Mouse (Mus musculus) neural tube, embryonic 13.5 days (tissue): ENCODE measurements around the gene Xpo6. TPM values are rescaled to one million over a fixed set of nuclear protein-coding genes. Genes with fewer than 3 reads are reported as not detected.

Experiments
- ATAC-seq: fragments of 200-750 bp; cut with Nextera tagmentation; 2 replicates; pipeline ENCODE4 v1.8.0; 2017; ENCODE audit warnings: low read depth, mild to moderate bottlenecking, moderate TSS enrichment, moderate library complexity
- H3K27ac ChIP-seq: fragments of 300-500 bp; sonication (generic); replicated peaks from 2 replicates; pipeline ENCODE4 v1.5.1; 2015; ENCODE audit warnings: moderate library complexity, mild to moderate bottlenecking, inconsistent platforms
- H3K27me3 ChIP-seq: fragments of 300-500 bp; sonication (generic); 2 replicates; pipeline ENCODE4 v1.6.1; 2015; ENCODE audit warnings: mild to moderate bottlenecking, inconsistent platforms
- H3K36me3 ChIP-seq: fragments of 300-500 bp; sonication (generic); 2 replicates; pipeline ENCODE4 v1.6.1; 2015; ENCODE audit warnings: mild to moderate bottlenecking, inconsistent platforms
- H3K4me1 ChIP-seq: fragments of 300-500 bp; sonication (generic); replicated peaks from 2 replicates; pipeline ENCODE4 v1.6.1; 2015; ENCODE audit warnings: inconsistent platforms
- H3K4me2 ChIP-seq: fragments of 300-500 bp; sonication (generic); 2 replicates; pipeline ENCODE4 v1.6.1; 2015; ENCODE audit warnings: inconsistent platforms, mild to moderate bottlenecking, moderate library complexity
- H3K4me3 ChIP-seq: fragments of 300-500 bp; sonication (generic); 2 replicates; pipeline ENCODE4 v1.5.1; 2015; ENCODE audit warnings: mild to moderate bottlenecking, inconsistent platforms
- H3K9ac ChIP-seq: fragments of 300-500 bp; sonication (generic); 2 replicates; pipeline ENCODE4 v1.6.1; 2015; ENCODE audit warnings: moderate library complexity, mild to moderate bottlenecking, inconsistent platforms
- H3K9me3 ChIP-seq: fragments of 300-500 bp; sonication (generic); 2 replicates; pipeline ENCODE4 v1.6.1; 2016; ENCODE audit warnings: inconsistent platforms
- WGBS: fragments of 180-500 bp; shearing (Covaris S2); methylation state at CpG from one replicate; pipeline ENCODE4 v1.1.7; 2015; 5-methylcytosine and 5-hydroxymethylcytosine counted together
- polyA plus RNA-seq: library from polyadenylated mRNA; unstranded; fragments of >200 nt; fragmentation: Nextera tagmentation; extraction: Ambion mirVana; gene quantifications from 2 replicates; pipeline ENCODE4 v1.2.1, GENCODE M21; 2015

The Xpo6 gene
- polyA plus RNA-seq, 1 experiment from 2014 or later: 47.8 TPM

DNA sequence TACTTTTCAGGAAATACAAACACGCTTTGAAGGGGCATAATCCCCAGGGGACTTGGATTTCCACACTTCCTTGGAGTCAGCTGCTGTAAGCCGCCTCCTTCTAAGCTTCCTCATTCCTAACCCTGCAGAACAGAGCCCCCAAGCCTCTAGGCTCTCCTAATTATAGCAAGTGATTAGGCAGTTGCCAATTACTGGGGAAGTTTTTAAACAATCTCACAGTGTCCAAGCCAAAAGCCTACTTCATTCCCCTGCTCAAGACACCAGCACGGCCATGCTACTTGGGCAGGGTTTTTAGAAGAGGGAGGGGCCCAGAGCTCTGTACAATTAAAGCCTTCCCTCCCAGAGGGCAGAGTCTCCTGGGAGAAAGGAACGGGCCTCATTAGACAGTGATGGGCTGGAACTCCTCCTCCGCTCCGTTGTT lies 114.0 kb downstream of the Xpo6 start:
- no peak for ATAC-seq
- WGBS: 19% methylated on average over 6 of the region's 6 CpGs
- Histone ChIP-seq H3K9ac (0 out of 2 replicates have a peak overlapping the region, but pooled peaks have one; percentile 12), H3K27ac (no peak overlapping the region), H3K4me3 (no peak overlapping the region), H3K9me3 (0 out of 2 replicates have a peak, but pooled peaks cover 5% of the 10 kb centered on the region), H3K4me1 (peaks cover 46% of the 10 kb centered on the region), H3K4me2 (no peak overlapping the region), H3K27me3 (peaks cover 37% of the 10 kb centered on the region), H3K36me3 (no peaks in the 10 kb centered on the region)

DNA sequence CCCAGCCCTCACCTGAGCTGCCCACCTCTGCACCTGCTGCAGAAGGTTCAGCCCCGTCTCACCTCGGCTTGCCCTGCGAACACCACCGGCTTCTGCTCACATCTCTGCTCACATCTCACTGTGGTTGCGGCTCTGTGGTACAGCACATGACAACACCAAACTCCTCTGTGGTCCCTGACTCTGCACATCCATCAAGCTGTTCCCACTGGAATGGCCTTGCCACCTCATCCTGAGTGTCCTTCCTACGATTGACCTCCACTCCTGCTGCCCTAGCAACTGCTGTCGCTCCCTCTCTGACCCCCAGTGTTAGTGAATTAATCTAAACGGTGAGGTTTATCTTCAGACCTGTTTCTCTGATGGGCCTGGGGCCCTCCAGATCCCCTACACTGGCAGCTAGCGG lies 115.1 kb downstream of the Xpo6 start:
- ATAC-seq: no peak
- Histone ChIP-seq H3K4me2 (no peak overlapping the region), H3K36me3 (no peaks in the 10 kb centered on the region), H3K27me3 (peaks cover 49% of the 10 kb centered on the region), H3K4me1 (peaks cover 54% of the 10 kb centered on the region), H3K9me3 (no peaks in the 10 kb centered on the region), H3K4me3 (no peak overlapping the region), H3K27ac (no peak overlapping the region), H3K9ac (no peak overlapping the region)
- 90% methylated on average over 9 of the region's 9 CpGs for WGBS

GRCm38 (mm10) chr7:126083980-126084348 lies 116.3 kb downstream of the Xpo6 start:
- H3K27me3 ChIP-seq: peaks cover 59% of the 10 kb centered on the region
- H3K4me1 ChIP-seq: peaks cover 54% of the 10 kb centered on the region
- H3K27ac ChIP-seq: no peak overlapping the region
- WGBS: 16% methylated on average over 4 of the region's 4 CpGs
- no peak for ATAC-seq
- H3K9me3 ChIP-seq: no peaks in the 10 kb centered on the region
- H3K4me3 ChIP-seq: no peak overlapping the region
- no peak overlapping the region for H3K4me2 ChIP-seq
- no peaks in the 10 kb centered on the region for H3K36me3 ChIP-seq
- H3K9ac ChIP-seq: no peak overlapping the region

DNA sequence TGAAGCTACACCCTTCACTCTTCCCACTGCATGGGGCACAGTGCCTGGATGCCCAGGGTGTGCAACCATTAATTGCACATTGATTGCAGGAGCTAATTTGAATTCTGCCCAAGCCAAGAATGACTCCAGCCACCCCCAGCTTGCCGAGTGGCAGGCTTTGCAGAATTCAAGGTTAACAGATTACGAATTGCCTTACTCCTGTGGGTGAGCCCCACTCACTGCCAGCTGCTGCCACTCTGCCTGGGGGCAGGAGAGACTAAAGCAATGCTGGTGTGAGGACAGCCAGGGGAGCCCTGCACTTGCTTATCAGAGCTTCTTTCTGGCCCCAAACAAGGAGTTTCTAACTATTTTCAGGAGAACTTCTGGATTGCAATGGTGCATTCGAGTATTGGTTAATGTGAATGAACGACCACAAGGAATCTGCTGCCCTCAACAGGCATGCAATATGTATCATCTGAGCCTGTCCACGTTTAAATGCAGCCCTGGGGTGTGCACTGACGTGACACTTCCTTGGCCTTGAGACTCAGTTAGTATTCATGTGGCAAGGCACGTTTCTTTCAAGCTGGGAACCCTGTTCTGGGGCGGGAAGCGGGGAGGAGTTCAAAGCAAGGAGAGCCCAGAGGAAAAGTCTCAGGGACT lies 116.8 kb downstream of the Xpo6 start:
- Histone ChIP-seq H3K27ac (no peak overlapping the region), H3K4me2 (no peak overlapping the region; the same call in 1 of the 2 replicates), H3K9ac (no peak overlapping the region), H3K36me3 (no peaks in the 10 kb centered on the region), H3K4me1 (peaks cover 54% of the 10 kb centered on the region), H3K27me3 (peaks cover 60% of the 10 kb centered on the region), H3K4me3 (no peak overlapping the region), H3K9me3 (no peaks in the 10 kb centered on the region)
- ATAC-seq: no peak
- 13% methylated on average over 9 of the region's 9 CpGs for WGBS

DNA sequence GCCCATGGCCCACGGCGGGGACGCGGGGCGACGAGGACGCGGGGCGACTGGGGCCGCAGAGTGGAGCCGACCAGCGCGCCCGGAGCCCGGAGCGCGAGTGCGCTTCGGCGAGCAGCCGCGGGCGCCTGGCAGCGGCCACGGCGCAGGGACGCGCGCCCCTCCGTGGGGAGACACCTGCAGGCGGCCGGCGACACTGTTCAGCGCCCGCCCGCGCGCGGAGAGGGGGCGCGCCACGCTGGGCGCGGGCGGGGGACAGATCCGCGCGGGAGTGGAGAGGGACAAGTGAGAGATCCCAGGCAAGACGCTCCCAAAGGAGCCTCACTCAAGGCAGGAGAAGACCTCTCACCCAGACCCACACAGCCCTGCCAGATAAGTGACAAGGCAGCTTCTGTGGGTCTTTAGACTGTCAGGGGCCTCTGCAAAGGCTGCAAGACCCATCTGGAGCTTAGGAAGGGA lies 118.0 kb downstream of the Xpo6 start, which contains the start of gene Gsg1l:
Gsg1l (minus strand) TSS at position 126 of the 456 bp plus-strand sequence.
- 0% methylated on average over 38 of the region's 49 CpGs for WGBS
- peaks cover 64% of the 10 kb centered on the region for H3K27me3 ChIP-seq
- peaks cover 53% of the 10 kb centered on the region for H3K4me1 ChIP-seq
- peak; percentile 64 for ATAC-seq
- H3K9ac ChIP-seq: peak within 1 kb of the TSS; percentile 81
- H3K4me3 ChIP-seq: peak within 1 kb of the TSS; percentile 69
- H3K36me3 ChIP-seq: no peaks in the 10 kb centered on the region
- H3K9me3 ChIP-seq: no peaks in the 10 kb centered on the region
- H3K27ac ChIP-seq: peak within 1 kb of the TSS; percentile 67
- H3K4me2 ChIP-seq: peak within 1 kb of the TSS; percentile 95

- Histone ChIP-seq H3K36me3 (no peaks in the 10 kb centered on the region), H3K27me3 (peaks cover 64% of the 10 kb centered on the region), H3K4me2 (peak overlapping the region; percentile 95), H3K4me1 (peaks cover 48% of the 10 kb centered on the region), H3K9ac (peak overlapping the region; percentile 81), H3K9me3 (no peaks in the 10 kb centered on the region), H3K4me3 (peak overlapping the region; percentile 69), H3K27ac (peak overlapping the region; percentile 67)
- under 1% methylated on average over 80 of the region's 80 CpGs for WGBS
- peak; percentile 10; the same call in 1 of the 2 replicates for ATAC-seq
Measured at GRCm38 (mm10) chr7:126081727-126082285, 118.5 kb downstream of the Xpo6 start.

DNA sequence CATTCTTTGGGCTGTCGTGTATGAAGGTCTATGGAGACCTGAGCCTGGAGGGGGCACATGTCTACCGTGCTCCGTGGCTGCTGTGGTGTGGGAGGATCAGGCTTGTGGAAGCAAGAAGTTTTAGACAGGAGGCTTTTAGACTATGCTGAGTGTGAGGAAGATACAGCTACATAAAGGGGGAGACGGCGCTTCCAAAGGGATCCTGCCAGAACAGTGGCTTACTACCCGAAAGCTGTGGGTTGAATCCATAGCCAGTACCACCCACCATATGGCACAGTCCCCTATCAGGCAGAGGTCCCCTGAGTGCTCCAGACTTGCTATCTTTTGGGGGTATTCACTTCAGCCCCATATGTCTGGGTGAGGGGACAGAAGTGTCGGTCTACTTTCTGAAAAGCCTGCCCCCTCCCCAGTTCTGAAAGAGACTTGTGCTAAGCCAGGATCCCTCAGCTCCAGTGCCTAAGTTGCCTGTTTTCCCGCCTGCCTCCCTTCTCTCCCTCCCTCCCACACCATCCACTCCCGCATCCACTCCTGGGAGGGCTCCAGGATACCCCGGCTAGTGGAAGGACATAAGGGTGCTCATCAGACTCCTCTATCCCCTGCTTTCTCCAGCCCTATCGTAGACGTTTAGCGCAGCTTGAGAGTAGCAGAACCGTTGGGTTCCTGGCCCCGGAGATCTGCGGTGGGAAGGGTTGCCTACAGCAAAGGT lies 119.2 kb downstream of the Xpo6 start:
- Histone ChIP-seq H3K4me1 (peaks cover 41% of the 10 kb centered on the region), H3K4me3 (peak overlapping the region; percentile 69), H3K36me3 (no peaks in the 10 kb centered on the region), H3K9me3 (no peaks in the 10 kb centered on the region), H3K4me2 (peak overlapping the region; percentile 95), H3K27me3 (peaks cover 64% of the 10 kb centered on the region), H3K9ac (peak overlapping the region; percentile 81), H3K27ac (peak overlapping the region; percentile 67; the same call in 1 of the 2 replicates)
- ATAC-seq: 0 out of 2 replicates have a peak, but pooled peaks have one; percentile 5
- 14% methylated on average over 16 of the region's 16 CpGs for WGBS

DNA sequence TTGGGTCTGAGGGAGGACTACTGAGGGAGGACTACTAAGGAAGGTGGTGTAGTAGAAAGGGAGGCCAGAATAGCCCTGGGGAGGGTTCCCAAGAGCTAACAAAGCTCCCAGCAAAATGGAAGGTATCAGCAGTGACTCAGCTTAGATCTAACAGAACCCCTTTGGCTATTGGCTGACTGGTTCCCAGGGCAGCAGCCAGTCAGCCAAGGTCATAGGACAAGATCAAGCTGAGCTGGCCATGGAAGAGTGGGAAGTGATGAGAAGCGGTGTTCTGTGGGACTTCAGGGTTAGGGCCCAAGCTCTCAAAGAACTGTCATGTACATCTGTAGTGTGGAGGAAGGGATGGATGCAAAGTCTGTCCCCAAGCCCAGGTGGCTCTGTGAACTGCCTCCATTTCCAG lies 123.4 kb downstream of the Xpo6 start:
- no peak overlapping the region for H3K4me2 ChIP-seq
- 100% methylated on average over 1 of the region's 1 CpGs for WGBS
- no peak for ATAC-seq
- H3K9ac ChIP-seq: no peak overlapping the region
- no peaks in the 10 kb centered on the region for H3K36me3 ChIP-seq
- H3K9me3 ChIP-seq: no peaks in the 10 kb centered on the region
- H3K4me1 ChIP-seq: peaks cover 14% of the 10 kb centered on the region
- H3K27ac ChIP-seq: no peak overlapping the region
- peaks cover 33% of the 10 kb centered on the region for H3K27me3 ChIP-seq
- H3K4me3 ChIP-seq: no peak overlapping the region

DNA sequence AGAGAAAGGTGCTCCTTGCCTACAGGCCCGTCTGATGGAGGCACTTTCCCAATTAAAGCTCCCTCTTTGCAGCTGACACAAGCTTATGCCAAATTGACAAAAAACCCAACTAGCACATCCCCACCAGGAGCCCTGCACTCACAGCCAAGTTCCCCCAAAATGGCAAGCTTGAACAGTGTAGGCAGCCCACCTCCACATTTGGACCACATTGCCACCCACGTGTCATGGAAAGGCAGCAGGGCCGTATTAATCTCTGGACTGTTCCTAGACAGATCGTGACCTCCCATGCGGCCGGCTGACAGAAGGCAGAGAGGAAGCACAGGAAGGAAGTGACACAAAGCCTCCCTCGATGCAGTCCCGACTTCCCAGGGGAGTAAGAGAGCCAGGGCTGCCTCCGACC lies 125.2 kb downstream of the Xpo6 start:
- H3K4me2 ChIP-seq: no peak overlapping the region
- no peaks in the 10 kb centered on the region for H3K9me3 ChIP-seq
- 70% methylated on average over 9 of the region's 9 CpGs for whole genome bisulfite sequencing
- no peaks in the 10 kb centered on the region for H3K36me3 ChIP-seq
- peaks cover 14% of the 10 kb centered on the region for H3K27me3 ChIP-seq
- no peaks in the 10 kb centered on the region for H3K4me1 ChIP-seq
- no peak overlapping the region for H3K9ac ChIP-seq
- no peak overlapping the region for H3K4me3 ChIP-seq
- ATAC-seq: no peak
- H3K27ac ChIP-seq: no peak overlapping the region

DNA sequence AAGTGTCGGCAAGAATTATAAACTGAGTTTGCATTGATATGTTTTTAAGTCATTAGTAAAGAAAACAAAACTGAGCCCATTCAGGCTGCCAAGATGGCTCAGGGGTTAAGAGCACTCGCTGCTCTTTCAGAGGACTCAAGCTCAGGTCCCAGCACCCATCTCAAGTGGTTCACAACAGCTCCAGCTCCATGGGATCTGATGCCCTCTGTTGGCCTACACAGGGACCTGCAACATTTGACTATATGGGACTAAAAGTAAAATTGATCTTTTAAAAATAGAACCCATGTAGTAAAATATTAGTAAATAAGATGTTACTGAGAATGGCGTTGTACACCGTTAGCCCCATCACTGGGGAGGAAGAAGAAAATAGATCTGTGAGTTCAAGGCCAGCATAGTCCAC lies 130.0 kb downstream of the Xpo6 start:
- 94% methylated on average over 4 of the region's 4 CpGs for WGBS
- ATAC-seq: no peak

GRCm38 (mm10) chr7:126066777-126067176 lies 133.5 kb downstream of the Xpo6 start:
- no peak; the same call in 1 of the 2 replicates for ATAC-seq
- WGBS: 57% methylated on average over 14 of the region's 14 CpGs
- H3K9ac ChIP-seq: no peak overlapping the region
- no peaks in the 10 kb centered on the region for H3K27me3 ChIP-seq
- H3K27ac ChIP-seq: 0 out of 2 replicates have a peak overlapping the region, but pooled peaks have one; percentile 5
- H3K4me3 ChIP-seq: no peak overlapping the region
- H3K4me2 ChIP-seq: no peak overlapping the region
- 0 out of 2 replicates have a peak, but pooled peaks cover 5% of the 10 kb centered on the region for H3K9me3 ChIP-seq
- H3K4me1 ChIP-seq: peaks cover 22% of the 10 kb centered on the region
- no peaks in the 10 kb centered on the region for H3K36me3 ChIP-seq

More for the DNA sequence above, 130.0 kb downstream of the Xpo6 start:
- Histone ChIP-seq H3K4me3 (no peak overlapping the region), H3K4me2 (no peak overlapping the region), H3K36me3 (no peaks in the 10 kb centered on the region), H3K9me3 (no peaks in the 10 kb centered on the region), H3K27me3 (no peaks in the 10 kb centered on the region), H3K27ac (no peak overlapping the region), H3K4me1 (peaks cover 12% of the 10 kb centered on the region), H3K9ac (no peak overlapping the region)
